Mouse (Mus musculus) layer of hippocampus, adult 6 months (tissue): ENCODE data around the gene Synpo2. TPM values are rescaled to one million over a fixed set of nuclear protein-coding genes. Genes with fewer than 3 reads are reported as not detected.

Experiments
- long read RNA-seq, 2 experiments: library from polyadenylated mRNA; unstranded; transcript quantifications; one replicate each; pipeline ENCODE4 v2.0.0; 2019 to 2020
- polyA plus RNA-seq: library from polyadenylated mRNA; unstranded; fragments of <200 nt; fragmentation: Nextera tagmentation; gene quantifications from 2 replicates; pipeline ENCODE4 v1.2.3, GENCODE M21; 2021

Synpo2 gene
- polyA plus RNA-seq = 1.4 and 2.1 TPM in 2 replicates
- long read RNA-seq, experiment 1, partial matches to known transcripts = 0 of 3 reads
- long read RNA-seq, experiment 1, other reads (novel, unspliced or antisense) = 3 of 3 reads
- long read RNA-seq, experiment 2, full-length matches to known transcripts = 4 of 8 reads
- long read RNA-seq, experiment 2, partial matches to known transcripts = 0 of 8 reads
- long read RNA-seq, experiment 2, other reads (novel, unspliced or antisense) = 4 of 8 reads

GRCm38 (mm10) chr3:123235921-123236320, at the start of gene Synpo2:
Synpo2 (minus strand) TSS chr3:123236149.

GRCm38 (mm10) chr3:123266753-123267651, 31.1 kb upstream of the Synpo2 start, which contains the start of gene Sec24d:
Sec24d (plus strand) TSS chr3:123267455.

GRCm38 (mm10) chr3:123034752-123035151, 201.2 kb downstream of the Synpo2 start, which contains the start of gene Myoz2:
Myoz2 (minus strand) TSS chr3:123035015.

Other genes starting within 250 kb of the Synpo2 start
- gene Myoz2, start 201.1 kb downstream of the Synpo2 start, polyA plus RNA-seq = 0.54 and 0.95 TPM in 2 replicates
- gene Sec24d, start 31.3 kb upstream of the Synpo2 start, polyA plus RNA-seq = 7.3 and 9.4 TPM in 2 replicates
- 8.4 and 8.7 TPM in 2 replicates for gene Mettl14, start 150.0 kb upstream of the Synpo2 start, polyA plus RNA-seq
- 8.7 and 9.3 TPM in 2 replicates for gene Prss12, start 210.8 kb upstream of the Synpo2 start, polyA plus RNA-seq